Mouse (Mus musculus) embryo, embryonic 11.5 days (tissue): ENCODE measurements around the gene Spock1.

Experiments used
- DNase-seq: peaks from one replicate; pipeline ENCODE4 v3.0.0-alpha.2; 2012; ENCODE audit warnings: low read depth, low spot score

The Spock1 gene

GRCm38 (mm10) chr13:57733521-57733920 lies 174.6 kb downstream of the Spock1 start:
- no peak for DNase-seq

- no peak for DNase-seq
Observed at GRCm38 (mm10) chr13:57732251-57732650, 175.9 kb downstream of the Spock1 start.

- DNase-seq: no peak
Observed at GRCm38 (mm10) chr13:57727716-57728115, 180.4 kb downstream of the Spock1 start.

GRCm38 (mm10) chr13:57726654-57727053 lies 181.5 kb downstream of the Spock1 start:
- no peak for DNase-seq

GRCm38 (mm10) chr13:57722329-57722936 lies 185.7 kb downstream of the Spock1 start:
- no peak for DNase-seq

- DNase-seq: no peak
Observed at GRCm38 (mm10) chr13:57721524-57722279, 186.4 kb downstream of the Spock1 start.

- DNase-seq: no peak
Observed at GRCm38 (mm10) chr13:57718087-57718486, 190.0 kb downstream of the Spock1 start.

GRCm38 (mm10) chr13:57712910-57713309 lies 195.2 kb downstream of the Spock1 start:
- no peak for DNase-seq

GRCm38 (mm10) chr13:57708425-57708824 lies 199.7 kb downstream of the Spock1 start:
- DNase-seq: no peak

GRCm38 (mm10) chr13:57702966-57703365 lies 205.2 kb downstream of the Spock1 start:
- no peak for DNase-seq

- DNase-seq: no peak
Observed at GRCm38 (mm10) chr13:57696685-57697084, 211.4 kb downstream of the Spock1 start.

- DNase-seq: no peak
Observed at GRCm38 (mm10) chr13:57688926-57689325, 219.2 kb downstream of the Spock1 start.

GRCm38 (mm10) chr13:57686437-57686836 lies 221.7 kb downstream of the Spock1 start:
- DNase-seq: no peak

- no peak for DNase-seq
Observed at GRCm38 (mm10) chr13:57685201-57685600, 222.9 kb downstream of the Spock1 start.

- DNase-seq: no peak
Observed at GRCm38 (mm10) chr13:57679591-57679990, 228.5 kb downstream of the Spock1 start.

GRCm38 (mm10) chr13:57676820-57677219 lies 231.3 kb downstream of the Spock1 start:
- DNase-seq: no peak

- DNase-seq: no peak
Observed at GRCm38 (mm10) chr13:57673399-57673798, 234.7 kb downstream of the Spock1 start.

GRCm38 (mm10) chr13:57672762-57673161 lies 235.4 kb downstream of the Spock1 start:
- DNase-seq: no peak

- DNase-seq: no peak
Observed at GRCm38 (mm10) chr13:57671919-57672318, 236.2 kb downstream of the Spock1 start.

- no peak for DNase-seq
Observed at GRCm38 (mm10) chr13:57671322-57671721, 236.8 kb downstream of the Spock1 start.

- no peak for DNase-seq
Observed at GRCm38 (mm10) chr13:57667621-57668020, 240.5 kb downstream of the Spock1 start.

GRCm38 (mm10) chr13:57666173-57666842 lies 241.8 kb downstream of the Spock1 start:
- DNase-seq: no peak

- DNase-seq: no peak
Observed at GRCm38 (mm10) chr13:57662554-57662953, 245.6 kb downstream of the Spock1 start.
